Mouse (Mus musculus): ENCODE results near the gene Supt5.

- TF ChIP-seq GATA1 (IDR thresholded peaks at IDR 0.05; ENCODE audit: low read length) (peak; percentile 34; the same call in 1 of the 2 replicates), TAL1 (IDR thresholded peaks at IDR 0.05; ENCODE audit: low read length) (no peak)
Measured at GRCm38 (mm10) chr7:28373131-28373581, 34.6 kb upstream of the Supt5 start.

Data from erythroblast, embryonic 14.5 days (primary cell).